Comparison of ENCODE assay signal across 9 mouse cellular contexts in the genomic region with DNA sequence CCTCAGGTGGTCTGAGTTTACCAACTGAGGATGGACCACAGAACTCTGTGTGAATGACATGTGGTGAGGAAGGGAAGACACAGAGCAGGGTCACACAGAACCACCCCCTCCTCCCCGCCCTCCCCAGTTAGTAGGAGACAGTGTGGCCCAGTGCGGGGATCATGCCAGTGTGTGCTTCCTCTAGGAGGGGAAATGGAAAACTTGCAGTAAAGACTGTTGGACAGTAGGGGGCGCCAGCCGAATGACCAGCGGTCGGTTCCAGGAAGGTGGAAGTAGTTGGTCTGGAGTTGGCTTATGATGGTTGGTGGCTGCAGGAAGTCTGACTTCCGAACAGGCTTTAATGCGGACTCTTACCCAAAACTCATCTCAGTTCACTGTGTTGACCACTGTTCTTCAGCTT.
DNase-seq lines count a peak whose midpoint lies in the region.
"Had no signal": no experiment of that assay in that cellular context is flagged by ENCODE, and none has a peak within 500 bp of the region (broad histone marks: within the 10 kb centered on the region; RNA-seq: fewer than 3 reads in every experiment).

No protein-coding gene starts in this region.

- H3K36me3 ChIP-seq in embryonic facial prominence, embryonic 10.5 days (replicated peaks): no peaks in the 10 kb centered on the region
- H3K36me3 ChIP-seq: hindbrain, embryonic 15.5 days had no signal

- H3K4me3 ChIP-seq in embryonic facial prominence, embryonic 10.5 days: no peak overlapping the region
- H3K4me3 ChIP-seq: hindbrain, embryonic 15.5 days had no signal

- no peak overlapping the region for H3K27ac ChIP-seq in embryonic facial prominence, embryonic 10.5 days (replicated peaks)
- H3K27ac ChIP-seq: hindbrain, embryonic 15.5 days had no signal

- H3K4me1 ChIP-seq in embryonic facial prominence, embryonic 10.5 days: peaks cover 14% of the 10 kb centered on the region
- H3K4me1 ChIP-seq: hindbrain, embryonic 15.5 days had no signal

- peaks cover 22% of the 10 kb centered on the region for H3K27me3 ChIP-seq in embryonic facial prominence, embryonic 10.5 days (replicated peaks; ENCODE audit: low read depth, poor library complexity, severe bottlenecking)
- H3K27me3 ChIP-seq: hindbrain, embryonic 15.5 days had no signal

- 29% methylated on average over 8 of the region's 8 CpGs for WGBS in embryonic facial prominence, embryonic 10.5 days

- peak; percentile 14 to 44 for DNase-seq in cerebellum, adult 18-20 months
- DNase-seq in cerebellum, adult 8-10 months: no peak
- DNase-seq in ovary, postnatal 14 days (ENCODE audit: low spot score): peak; percentile 43
- no peak for DNase-seq in ovary, adult 18-20 months (ENCODE audit: low spot score)
- peak; percentile 67 for DNase-seq in embryonic facial prominence, embryonic 10.5 days (ENCODE audit: low spot score)
- peak; percentile 59 for DNase-seq in kidney, adult 9 months
- DNase-seq in lung, postnatal 10 days: peak; percentile 81
- DNase-seq in spleen, postnatal 4 days (ENCODE audit: low spot score in 2 of 2): peak; percentile 64 to 87

- H3K9me3 ChIP-seq in embryonic facial prominence, embryonic 10.5 days: 0 out of 2 replicates have a peak, but pooled peaks cover 2% of the 10 kb centered on the region
- H3K9me3 ChIP-seq: hindbrain, embryonic 15.5 days had no signal

Comparison
In these comparisons a context has a peak if more than half of its experiments do, and no peak if none do; other contexts are left out.
1. DNase-seq: peak in cerebellum, adult 18-20 months (2 of 2), ovary, postnatal 14 days (single experiment), embryonic facial prominence, embryonic 10.5 days (single experiment), kidney, adult 9 months (single experiment), lung, postnatal 10 days (single experiment) and spleen, postnatal 4 days (2 of 2); none in cerebellum, adult 8-10 months (single experiment) and ovary, adult 18-20 months (single experiment).